Mouse (Mus musculus) CH12.LX (cell line): ENCODE measurements at regions not wholly inside any gene's neighbourhood (a gene's known extent, or its start where the extent isn't known, plus 50 kb on each side); places are given as distances from the start of the nearest gene placed in this dataset.

Source experiments
- CTCF ChIP-seq, 2 experiments: IDR thresholded peaks in 1 of 2; conservative IDR thresholded peaks in 1 of 2; 2 replicates each; pipeline ENCODE4 v1.5.1; 2011 to 2012; ENCODE audit warnings: low read depth in 2 of 2, low read length in 2 of 2, improper control_type of control experiment in 1 of 2, inconsistent platforms in 1 of 2, mild to moderate bottlenecking in 1 of 2, moderate library complexity in 1 of 2
- E2F4 ChIP-seq: IDR thresholded peaks from 2 replicates; pipeline ENCODE4 v1.6.1; 2011; ENCODE audit warnings: low read depth, low read length, improper control_type of control experiment; ENCODE audit not compliant: insufficient replicate concordance
- GABPA ChIP-seq: IDR thresholded peaks from 2 replicates; pipeline ENCODE4 v1.6.1; 2012; ENCODE audit warnings: low read depth, low read length, improper control_type of control experiment, inconsistent platforms; ENCODE audit not compliant: insufficient replicate concordance
- IRF4 ChIP-seq: IDR thresholded peaks from 2 replicates; pipeline ENCODE4 v1.6.1; 2014; ENCODE audit warnings: low read depth, mild to moderate bottlenecking, inconsistent platforms, low read length, improper control_type of control experiment
- NRF1 ChIP-seq: IDR thresholded peaks from 2 replicates; pipeline ENCODE4 v1.6.1; 2014; ENCODE audit warnings: low read depth, mild to moderate bottlenecking, inconsistent platforms, low read length, improper control_type of control experiment, moderate library complexity
- POLR2A ChIP-seq: IDR thresholded peaks from 2 replicates; pipeline ENCODE4 v1.6.1; 2011; ENCODE audit warnings: low read depth, mild to moderate bottlenecking, improper control_type of control experiment, low read length
- SMC3 ChIP-seq: IDR thresholded peaks from 2 replicates; pipeline ENCODE4 v1.6.1; 2011; ENCODE audit warnings: low read depth, low read length, improper control_type of control experiment
- TCF12 ChIP-seq: IDR thresholded peaks from 2 replicates; pipeline ENCODE4 v1.6.1; 2014; ENCODE audit warnings: low read depth, mild to moderate bottlenecking, inconsistent platforms, low read length, improper control_type of control experiment
- UBTF ChIP-seq: IDR thresholded peaks from 2 replicates; pipeline ENCODE4 v1.6.1; 2012; ENCODE audit warnings: low read depth, mild to moderate bottlenecking, inconsistent platforms, low read length, improper control_type of control experiment, moderate library complexity
- USF1 ChIP-seq: IDR thresholded peaks from 2 replicates; pipeline ENCODE4 v1.6.1; 2014; ENCODE audit warnings: low read depth, mild to moderate bottlenecking, inconsistent platforms, low read length, improper control_type of control experiment
- ZKSCAN1 ChIP-seq: IDR thresholded peaks from 2 replicates; pipeline ENCODE4 v1.6.1; 2012; ENCODE audit warnings: low read depth, inconsistent platforms, low read length, improper control_type of control experiment, borderline replicate concordance

DNA sequence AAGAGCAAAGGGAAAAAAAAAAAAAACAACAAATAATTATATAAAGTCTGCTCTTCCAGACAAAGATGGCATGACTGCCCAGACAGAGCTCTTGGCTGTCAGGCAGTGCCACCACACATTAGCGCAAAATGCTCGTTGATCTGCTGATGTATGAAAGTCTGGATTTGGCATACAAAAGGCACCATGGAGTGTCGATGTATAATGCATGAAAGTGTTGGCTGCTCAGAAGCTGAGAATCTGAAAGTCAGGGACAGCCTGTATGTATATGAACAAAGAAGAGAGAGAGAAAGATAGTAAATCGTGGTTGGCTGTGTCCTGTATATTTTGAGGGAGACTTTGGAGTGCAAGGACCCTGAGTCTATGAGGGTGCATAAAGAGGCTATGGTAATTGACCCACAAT, 589.7 kb downstream of the Cetn3 start:
- TF ChIP-seq ZKSCAN1 (no peak), POLR2A (no peak), NRF1 (no peak), UBTF (no peak), E2F4 (no peak), TCF12 (no peak), SMC3 (no peak), GABPA (no peak), IRF4 (no peak), USF1 (no peak), CTCF (conservative IDR thresholded peaks at IDR 0.05 in 1 of 2, IDR thresholded peaks at IDR 0.05 in 1 of 2; ENCODE audit: low read depth in 2 of 2, low read length in 2 of 2) (no peak)
